Mouse (Mus musculus): ENCODE measurements at regions not wholly inside any gene's neighbourhood (a gene's known extent, or its start where the extent isn't known, plus 50 kb on each side); places are given as distances from the start of the nearest gene placed in this dataset.

DNA sequence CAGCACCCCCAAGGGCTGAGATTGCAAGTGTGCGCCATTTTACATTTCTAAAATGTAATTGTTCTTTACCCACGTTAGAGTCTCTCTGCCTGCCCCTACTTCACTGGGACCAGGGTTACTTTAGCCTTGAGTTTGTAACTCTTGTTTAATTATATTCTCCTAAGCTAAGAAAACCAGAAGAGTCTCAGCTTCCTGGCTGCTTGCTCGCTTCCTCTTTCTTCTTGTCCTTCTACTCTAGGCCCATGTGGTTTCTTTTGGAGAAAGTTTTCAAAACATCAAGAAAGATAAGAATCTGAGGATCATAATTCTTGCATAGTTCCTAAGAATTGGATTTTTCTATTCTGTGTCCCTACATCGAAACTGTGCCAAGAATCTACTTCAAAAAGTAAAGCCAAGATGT lies 228.6 kb downstream of the Tmsb4x start:
- ATAC-seq (ENCODE audit: insufficient read depth) (no peak), DNase-seq (no peak)
- no peak overlapping the region for H3K27ac ChIP-seq (ENCODE audit: low read depth)
- no peak for TF ChIP-seq CTCF (IDR thresholded peaks at IDR 0.05; ENCODE audit: low read depth)
- H3K4me2 ChIP-seq: no peak overlapping the region
- no peaks in the 10 kb centered on the region for H3K36me3 ChIP-seq (ENCODE audit: insufficient read depth)
- H3K4me3 ChIP-seq (ENCODE audit: low read depth, low read length): no peak overlapping the region
- H3K9ac ChIP-seq: no peak overlapping the region
- H3K4me1 ChIP-seq (ENCODE audit: insufficient read depth): no peaks in the 10 kb centered on the region
- no peaks in the 10 kb centered on the region for H3K9me3 ChIP-seq (ENCODE audit: low read depth, low read length)
- WGBS: 71% methylated on average over 4 of the region's 4 CpGs
- H3K27me3 ChIP-seq (ENCODE audit: insufficient read depth, low read length): no peaks in the 10 kb centered on the region

DNA sequence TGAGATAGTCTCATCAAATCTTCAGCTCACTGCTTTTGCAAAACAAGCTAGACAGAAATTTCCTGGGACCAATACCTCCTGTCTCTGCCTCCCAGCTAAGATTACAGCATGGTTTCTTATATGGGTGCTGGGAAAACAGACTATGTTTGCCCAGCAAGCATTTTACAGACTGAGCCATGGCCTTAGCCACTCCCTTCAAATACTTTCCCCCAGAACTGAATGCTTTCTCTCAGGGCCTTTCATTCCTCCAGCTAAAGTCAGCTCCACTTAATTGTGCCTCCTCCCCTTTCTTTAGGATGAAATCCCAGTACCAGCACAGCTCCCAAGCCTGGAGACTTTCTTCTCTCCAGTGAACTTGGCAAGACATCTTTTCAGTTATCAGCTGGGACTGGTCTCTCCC lies 232.1 kb downstream of the Tmsb4x start:
- no peaks in the 10 kb centered on the region for H3K27me3 ChIP-seq (ENCODE audit: insufficient read depth, low read length)
- ATAC-seq (ENCODE audit: insufficient read depth) (peak; percentile 54; the same call in 1 of the 2 replicates), DNase-seq (no peak)
- TF ChIP-seq CTCF (IDR thresholded peaks at IDR 0.05; ENCODE audit: low read depth): no peak
- no peaks in the 10 kb centered on the region for H3K4me1 ChIP-seq (ENCODE audit: insufficient read depth)
- no peaks in the 10 kb centered on the region for H3K9me3 ChIP-seq (ENCODE audit: low read depth, low read length)
- no peak overlapping the region for H3K4me3 ChIP-seq (ENCODE audit: low read depth, low read length)
- no peaks in the 10 kb centered on the region for H3K36me3 ChIP-seq (ENCODE audit: insufficient read depth)
- H3K4me2 ChIP-seq: no peak overlapping the region
- no peak overlapping the region for H3K9ac ChIP-seq
- no peak overlapping the region for H3K27ac ChIP-seq (ENCODE audit: low read depth)

DNA sequence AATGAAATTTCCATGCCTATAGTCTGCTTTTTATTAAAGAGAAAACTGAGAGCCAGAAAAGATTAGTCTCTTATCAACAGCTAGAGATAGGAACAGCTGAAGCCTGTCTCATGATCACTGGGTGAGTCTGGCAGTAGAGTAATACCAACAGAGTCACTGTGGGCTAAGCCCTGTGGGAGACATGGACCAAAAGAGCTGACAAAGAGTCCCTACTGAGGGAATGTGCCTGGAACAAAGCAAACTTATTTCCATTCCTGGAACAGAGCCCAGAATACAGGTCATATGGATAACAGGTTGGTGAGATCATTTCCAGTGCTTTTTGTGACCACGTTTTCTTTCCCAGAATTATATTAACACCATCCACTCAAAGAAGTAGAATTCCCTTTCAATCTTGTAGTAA lies 237.4 kb downstream of the Tmsb4x start:
- H3K27me3 ChIP-seq (ENCODE audit: insufficient read depth, low read length): no peaks in the 10 kb centered on the region; the same call in 1 of the 2 replicates
- no peak for TF ChIP-seq CTCF (IDR thresholded peaks at IDR 0.05; ENCODE audit: low read depth)
- DNase-seq (peak; percentile 81), ATAC-seq (ENCODE audit: insufficient read depth) (peak; percentile 89)
- H3K9me3 ChIP-seq (ENCODE audit: low read depth, low read length): no peaks in the 10 kb centered on the region
- no peak overlapping the region for H3K4me2 ChIP-seq
- peak overlapping the region; percentile 67 for H3K27ac ChIP-seq (ENCODE audit: low read depth)
- 11% methylated on average over 1 of the region's 1 CpGs for WGBS
- H3K4me3 ChIP-seq (ENCODE audit: low read depth, low read length): no peak overlapping the region
- no peaks in the 10 kb centered on the region for H3K4me1 ChIP-seq (ENCODE audit: insufficient read depth)
- no peak overlapping the region for H3K9ac ChIP-seq
- H3K36me3 ChIP-seq (ENCODE audit: insufficient read depth): no peaks in the 10 kb centered on the region

DNA sequence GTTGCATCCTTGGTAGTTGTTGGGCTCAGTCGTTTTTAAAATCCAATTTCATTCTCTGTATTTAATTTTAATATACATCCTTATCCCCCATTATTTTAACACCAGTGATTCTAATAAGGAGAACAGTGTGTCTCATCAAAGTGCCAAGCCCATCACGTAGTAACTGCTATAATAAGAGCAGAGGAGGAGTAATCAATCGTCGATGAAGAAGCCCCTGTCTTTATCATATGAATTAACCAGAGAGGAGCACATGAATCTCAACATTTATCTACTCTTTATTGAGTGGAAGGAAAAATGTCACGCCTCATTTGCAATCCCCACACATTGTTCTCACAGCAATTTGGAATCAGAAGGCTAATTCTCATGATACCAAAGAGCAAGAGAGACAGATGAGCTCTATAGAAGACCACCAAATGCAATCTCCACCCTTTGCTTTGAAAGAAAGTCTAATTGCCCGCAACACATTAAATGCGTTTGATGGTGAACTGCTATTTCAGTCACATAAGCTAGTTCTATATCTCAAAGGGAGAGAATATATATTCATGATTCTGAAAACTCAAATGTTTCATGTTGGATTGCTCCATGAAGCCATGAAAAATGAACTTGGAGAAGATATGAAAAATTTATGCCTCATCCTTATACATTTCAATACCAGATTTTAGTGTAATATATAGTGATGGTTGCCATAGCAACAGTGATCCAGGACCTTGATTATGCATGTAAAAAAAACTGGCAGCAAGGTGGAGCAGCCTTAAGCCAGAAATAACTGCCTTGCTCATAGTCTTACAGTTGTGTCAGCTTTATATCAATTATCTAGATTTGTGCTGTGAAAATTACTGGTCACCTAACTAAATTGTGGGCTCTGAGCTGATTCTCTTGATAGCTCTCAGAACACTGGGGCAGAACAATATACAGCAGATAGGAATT lies 244.2 kb downstream of the Tmsb4x start:
- no peak for TF ChIP-seq CTCF (IDR thresholded peaks at IDR 0.05; ENCODE audit: low read depth)
- DNase-seq (no peak), ATAC-seq (ENCODE audit: insufficient read depth) (no peak)
- Histone ChIP-seq H3K4me1 (ENCODE audit: insufficient read depth) (no peaks in the 10 kb centered on the region), H3K9ac (no peak overlapping the region), H3K27me3 (ENCODE audit: insufficient read depth, low read length) (no peaks in the 10 kb centered on the region), H3K4me2 (no peak overlapping the region), H3K27ac (ENCODE audit: low read depth) (no peak overlapping the region), H3K36me3 (ENCODE audit: insufficient read depth) (no peaks in the 10 kb centered on the region), H3K9me3 (ENCODE audit: low read depth, low read length) (no peaks in the 10 kb centered on the region), H3K4me3 (ENCODE audit: low read depth, low read length) (no peak overlapping the region)
- 70% methylated on average over 7 of the region's 7 CpGs for WGBS

DNA sequence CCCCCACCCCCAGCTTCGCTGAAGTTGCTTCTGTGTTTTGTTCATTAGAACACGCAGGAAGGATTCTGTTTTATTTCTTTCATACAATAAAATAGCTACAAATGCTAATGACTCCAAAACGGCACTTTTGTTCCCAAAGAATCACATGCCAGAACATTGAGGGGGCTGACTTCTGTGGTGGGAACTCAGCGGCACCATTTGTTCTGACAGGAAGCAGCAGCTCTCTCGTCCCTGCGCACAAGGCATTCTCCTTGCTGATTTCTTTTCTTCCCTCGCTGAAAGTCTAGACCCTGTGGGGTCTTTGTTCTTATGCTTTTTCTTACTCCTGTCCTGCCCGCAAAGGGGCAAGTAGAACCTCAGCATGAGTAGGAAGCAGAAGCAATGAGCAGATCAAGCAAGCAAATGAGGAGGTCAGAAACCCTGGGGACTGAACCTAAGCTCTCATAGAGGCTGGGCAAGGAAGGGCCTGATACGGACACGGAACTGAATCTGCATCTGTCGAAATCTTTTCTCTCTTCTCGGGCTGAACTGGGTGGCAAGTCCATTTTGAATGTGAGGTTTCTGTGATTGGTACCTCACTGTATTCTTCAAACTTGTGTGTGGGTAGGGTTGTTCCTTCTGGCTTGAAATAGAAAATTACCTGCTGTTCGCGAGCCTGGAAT lies 256.5 kb downstream of the Tmsb4x start:
- H3K4me1 ChIP-seq (ENCODE audit: insufficient read depth): no peaks in the 10 kb centered on the region
- 61% methylated on average over 14 of the region's 14 CpGs for WGBS
- peak; percentile 24 for DNase-seq

DNA sequence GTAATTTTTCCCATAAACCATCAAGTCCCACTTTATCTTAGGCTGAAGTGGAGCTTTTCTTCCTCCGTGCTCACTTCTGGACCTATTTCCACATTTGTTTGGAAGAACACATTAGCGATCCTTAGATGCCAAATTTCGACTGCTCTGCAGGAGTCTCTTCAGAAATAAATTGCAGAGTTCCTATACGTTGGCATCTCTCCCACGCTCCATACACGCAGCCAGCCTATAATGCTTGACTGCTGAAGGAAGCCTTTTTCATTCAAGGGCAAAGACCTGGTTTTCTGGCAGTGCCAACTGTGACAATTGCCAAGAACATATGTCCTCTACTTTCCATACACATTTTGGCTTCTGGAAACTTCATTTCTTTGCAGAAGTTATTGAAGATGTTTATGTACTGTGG lies 258.1 kb downstream of the Tmsb4x start:
- Histone ChIP-seq H3K4me1 (ENCODE audit: insufficient read depth) (no peaks in the 10 kb centered on the region), H3K9me3 (ENCODE audit: low read depth, low read length) (no peaks in the 10 kb centered on the region), H3K36me3 (ENCODE audit: insufficient read depth) (no peaks in the 10 kb centered on the region), H3K4me2 (no peak overlapping the region), H3K4me3 (ENCODE audit: low read depth, low read length) (no peak overlapping the region), H3K9ac (no peak overlapping the region), H3K27me3 (ENCODE audit: insufficient read depth, low read length) (no peaks in the 10 kb centered on the region), H3K27ac (ENCODE audit: low read depth) (no peak overlapping the region)
- WGBS: 69% methylated on average over 6 of the region's 6 CpGs
- TF ChIP-seq CTCF (IDR thresholded peaks at IDR 0.05; ENCODE audit: low read depth): no peak
- no peak for DNase-seq
- ATAC-seq (ENCODE audit: insufficient read depth): no peak

More for the DNA sequence above, 256.5 kb downstream of the Tmsb4x start:
- Histone ChIP-seq H3K4me3 (ENCODE audit: low read depth, low read length) (no peak overlapping the region), H3K36me3 (ENCODE audit: insufficient read depth) (no peaks in the 10 kb centered on the region), H3K27me3 (ENCODE audit: insufficient read depth, low read length) (no peaks in the 10 kb centered on the region), H3K4me2 (no peak overlapping the region), H3K9me3 (ENCODE audit: low read depth, low read length) (no peaks in the 10 kb centered on the region), H3K9ac (no peak overlapping the region), H3K27ac (ENCODE audit: low read depth) (no peak overlapping the region)
- TF ChIP-seq CTCF (IDR thresholded peaks at IDR 0.05; ENCODE audit: low read depth): no peak
- ATAC-seq (ENCODE audit: insufficient read depth): no peak

DNA sequence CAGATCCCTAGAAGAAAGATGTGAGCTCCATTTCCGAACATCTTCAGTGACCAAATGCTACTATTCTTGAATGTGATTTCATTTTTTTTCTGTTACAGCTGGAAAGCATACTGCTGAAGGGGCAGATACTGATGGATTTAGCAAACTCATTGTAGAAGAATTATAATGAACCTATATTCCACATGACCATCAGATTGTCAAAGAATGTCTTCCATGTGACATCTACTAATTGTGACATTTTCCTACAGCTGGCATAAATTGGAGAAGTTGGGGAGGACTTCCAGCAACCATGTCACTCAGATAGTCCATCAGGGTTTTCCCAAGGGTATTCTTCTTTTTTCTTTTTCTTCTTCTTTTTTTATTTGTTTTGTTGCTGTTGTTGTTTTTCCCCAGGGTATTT lies 263.2 kb downstream of the Tmsb4x start:
- Histone ChIP-seq H3K27me3 (ENCODE audit: insufficient read depth, low read length) (no peaks in the 10 kb centered on the region), H3K9ac (no peak overlapping the region), H3K4me1 (ENCODE audit: insufficient read depth) (no peaks in the 10 kb centered on the region), H3K36me3 (ENCODE audit: insufficient read depth) (no peaks in the 10 kb centered on the region), H3K4me3 (ENCODE audit: low read depth, low read length) (no peak overlapping the region), H3K9me3 (ENCODE audit: low read depth, low read length) (no peaks in the 10 kb centered on the region), H3K4me2 (no peak overlapping the region), H3K27ac (ENCODE audit: low read depth) (no peak overlapping the region)
- DNase-seq (no peak), ATAC-seq (ENCODE audit: insufficient read depth) (no peak)
- 35% methylated on average over 1 of the region's 1 CpGs for WGBS
- TF ChIP-seq CTCF (IDR thresholded peaks at IDR 0.05; ENCODE audit: low read depth): no peak

Data from lung, embryonic 14.5 days (tissue).